Mouse (Mus musculus) cerebellum, adult 9-11 months (tissue): ENCODE results near the gene Ino80.

Source experiments
- DNase-seq: peaks from one replicate; pipeline ENCODE4 v3.0.0; 2022

Gene Ino80

GRCm38 (mm10) chr2:119350555-119351486 is 126.7 kb downstream of the Ino80 start, which contains the start of gene Chac1:
Gene Chac1 (plus strand): TSS chr2:119351229.
- peak; percentile 97 for DNase-seq

DNA sequence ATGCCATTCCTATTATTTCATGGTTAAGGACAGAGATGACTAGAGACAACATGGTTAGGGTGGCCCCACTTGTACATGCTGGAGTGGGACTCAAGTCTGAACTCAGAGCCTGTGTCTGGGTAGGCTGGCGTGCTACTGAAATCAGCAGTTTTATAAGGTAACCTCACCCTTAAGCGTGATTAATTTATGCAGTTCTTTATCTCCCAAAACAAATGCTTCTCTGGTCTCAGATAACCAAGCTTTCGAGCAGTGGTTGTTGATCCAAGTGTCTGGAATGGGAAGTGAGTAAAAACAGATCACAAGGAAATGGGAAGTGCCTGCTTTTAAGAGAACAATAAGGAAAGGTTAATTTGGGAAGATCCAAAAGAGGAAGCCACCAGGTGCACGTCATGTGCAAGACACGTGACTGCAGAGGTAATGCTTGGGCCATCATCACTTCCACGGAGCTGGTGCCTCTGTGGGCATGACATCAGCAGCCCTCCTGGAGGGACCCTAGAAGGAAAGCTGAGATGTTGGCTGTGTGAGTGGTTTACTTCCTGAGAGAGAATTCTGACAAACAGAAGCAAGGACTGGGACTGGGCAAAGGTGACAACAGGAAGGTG is 132.8 kb downstream of the Ino80 start:
- DNase-seq: no peak

- DNase-seq: peak; percentile 89
Measured at GRCm38 (mm10) chr2:119337425-119338265, 139.8 kb downstream of the Ino80 start.

GRCm38 (mm10) chr2:119336470-119336869 is 141.0 kb downstream of the Ino80 start:
- no peak for DNase-seq

DNA sequence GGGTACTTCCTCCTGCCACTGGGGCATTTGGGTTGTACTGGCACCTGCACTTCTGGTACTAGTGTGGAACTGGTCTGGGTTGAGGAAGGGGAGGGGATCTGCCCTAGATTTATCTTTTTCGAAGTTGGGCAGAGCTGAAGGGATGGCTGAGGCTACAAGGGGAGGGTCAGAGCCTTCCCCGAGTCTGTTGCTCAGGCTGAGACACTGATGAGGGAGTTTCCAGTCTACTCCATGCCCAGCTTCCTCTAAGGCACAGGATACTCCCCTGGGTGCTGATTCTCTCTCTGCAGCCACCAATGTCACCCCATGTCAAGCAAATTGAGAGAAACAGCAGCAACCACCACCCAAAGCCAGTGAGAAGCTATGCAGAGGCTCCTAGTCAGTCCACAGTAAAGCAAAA is 141.5 kb downstream of the Ino80 start:
- no peak for DNase-seq

GRCm38 (mm10) chr2:119335535-119335934 is 142.0 kb downstream of the Ino80 start:
- no peak for DNase-seq

DNA sequence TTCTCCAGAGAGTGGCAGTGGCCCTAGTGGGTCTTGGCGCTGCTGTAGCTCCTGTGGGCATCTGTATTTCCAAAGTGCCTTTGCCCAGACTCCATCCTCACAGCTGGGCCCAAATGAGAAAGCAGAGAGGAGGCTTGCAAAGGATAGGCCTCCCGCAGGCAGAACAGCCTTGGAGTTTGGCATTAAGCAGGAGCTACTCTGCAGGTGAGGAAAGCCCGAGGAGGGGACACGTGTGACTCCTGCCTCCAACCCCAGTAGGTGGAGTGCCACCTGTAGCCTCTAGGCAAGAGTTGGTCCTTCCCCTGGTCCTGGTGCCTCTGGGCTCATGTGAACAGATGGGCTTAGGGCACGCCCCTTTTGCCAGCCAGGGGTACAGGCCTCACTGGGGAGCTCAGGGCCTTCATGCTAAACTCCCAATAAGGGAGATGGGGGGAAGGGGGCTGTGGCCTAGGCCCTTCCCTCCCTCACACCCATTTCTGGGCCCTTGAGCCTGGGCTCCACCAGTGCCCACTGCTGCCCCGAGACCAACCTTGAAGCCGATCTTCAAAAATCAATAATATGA is 142.4 kb downstream of the Ino80 start:
- DNase-seq: no peak

GRCm38 (mm10) chr2:119334135-119334534 is 143.4 kb downstream of the Ino80 start:
- DNase-seq: no peak

DNA sequence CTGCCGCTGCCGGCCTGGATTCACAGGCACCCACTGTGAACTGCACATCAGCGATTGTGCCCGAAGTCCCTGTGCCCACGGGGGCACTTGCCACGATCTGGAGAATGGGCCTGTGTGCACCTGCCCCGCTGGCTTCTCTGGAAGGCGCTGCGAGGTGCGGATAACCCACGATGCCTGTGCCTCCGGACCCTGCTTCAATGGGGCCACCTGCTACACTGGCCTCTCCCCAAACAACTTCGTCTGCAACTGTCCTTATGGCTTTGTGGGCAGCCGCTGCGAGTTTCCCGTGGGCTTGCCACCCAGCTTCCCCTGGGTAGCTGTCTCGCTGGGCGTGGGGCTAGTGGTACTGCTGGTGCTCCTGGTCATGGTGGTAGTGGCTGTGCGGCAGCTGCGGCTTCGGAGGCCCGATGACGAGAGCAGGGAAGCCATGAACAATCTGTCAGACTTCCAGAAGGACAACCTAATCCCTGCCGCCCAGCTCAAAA is 145.3 kb downstream of the Ino80 start:
- no peak for DNase-seq

DNA sequence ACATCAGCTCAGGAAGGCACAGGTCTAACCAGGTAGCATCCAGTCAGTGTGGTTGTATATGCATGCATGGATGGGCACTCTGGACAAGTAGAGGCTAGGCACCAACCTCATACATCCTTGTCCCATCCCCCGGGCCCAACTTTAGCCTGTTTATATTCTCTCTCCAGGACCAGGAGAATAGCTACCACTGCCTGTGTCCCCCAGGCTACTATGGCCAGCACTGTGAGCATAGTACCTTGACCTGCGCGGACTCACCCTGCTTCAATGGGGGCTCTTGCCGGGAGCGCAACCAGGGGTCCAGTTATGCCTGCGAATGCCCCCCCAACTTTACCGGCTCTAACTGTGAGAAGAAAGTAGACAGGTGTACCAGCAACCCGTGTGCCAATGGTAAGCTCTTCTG is 146.7 kb downstream of the Ino80 start:
- DNase-seq: no peak

DNA sequence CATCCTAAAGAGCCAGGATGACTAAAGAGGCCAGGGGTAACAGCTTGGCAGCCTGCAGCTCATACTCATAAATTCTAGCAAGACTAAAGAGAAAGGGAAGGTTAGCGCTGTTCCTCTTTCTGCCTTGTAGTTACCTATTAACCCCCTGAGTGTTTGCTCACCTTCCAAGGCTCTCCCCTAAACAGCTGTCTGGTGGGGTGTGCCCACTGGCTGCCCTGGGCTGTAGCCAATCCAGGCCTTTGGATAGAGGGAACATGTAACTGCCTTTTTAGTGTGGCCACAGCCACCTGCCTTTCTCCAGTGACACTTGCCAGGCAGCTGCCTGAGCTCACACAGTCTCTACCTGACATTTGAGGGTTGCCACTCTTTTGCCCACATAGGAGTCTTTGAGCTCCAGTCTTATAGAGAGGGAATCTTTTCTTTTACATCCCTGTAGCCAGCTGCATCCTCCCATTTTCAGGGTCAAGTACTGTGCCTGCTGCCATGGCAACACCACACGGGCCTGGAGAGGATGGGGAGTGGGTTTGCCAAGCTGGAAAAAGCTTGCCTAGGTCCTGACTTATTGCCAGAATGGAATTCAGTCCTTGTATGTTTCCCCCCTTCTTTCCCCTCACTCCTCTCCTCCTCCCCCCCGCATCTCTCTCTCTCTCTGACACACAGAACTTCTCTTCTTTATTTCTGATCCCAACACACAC is 148.2 kb downstream of the Ino80 start:
- DNase-seq: no peak

- no peak for DNase-seq
Measured at GRCm38 (mm10) chr2:119328546-119328945, 148.9 kb downstream of the Ino80 start.

DNA sequence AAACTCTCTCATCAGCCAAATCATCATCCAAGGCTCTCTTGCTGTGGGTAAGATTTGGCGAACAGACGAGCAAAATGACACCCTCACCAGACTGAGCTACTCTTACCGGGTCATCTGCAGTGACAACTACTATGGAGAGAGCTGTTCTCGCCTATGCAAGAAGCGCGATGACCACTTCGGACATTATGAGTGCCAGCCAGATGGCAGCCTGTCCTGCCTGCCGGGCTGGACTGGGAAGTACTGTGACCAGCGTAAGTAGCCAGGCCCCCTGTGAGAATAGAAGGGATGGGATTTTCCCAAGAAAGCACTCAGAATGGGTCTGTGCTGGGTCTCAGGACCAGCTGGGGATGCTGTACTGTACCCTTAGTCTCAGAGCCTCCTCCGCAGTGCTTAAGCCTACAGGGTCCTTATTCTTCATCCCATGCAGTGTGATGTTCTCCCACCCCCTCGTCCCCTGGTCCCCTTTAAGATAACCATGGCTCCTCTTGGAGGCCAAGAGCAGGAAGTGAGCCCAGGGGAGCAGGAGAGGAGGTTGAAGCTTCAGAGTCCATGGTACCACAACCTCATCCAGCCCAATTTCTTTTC is 149.5 kb downstream of the Ino80 start:
- DNase-seq: no peak

DNA sequence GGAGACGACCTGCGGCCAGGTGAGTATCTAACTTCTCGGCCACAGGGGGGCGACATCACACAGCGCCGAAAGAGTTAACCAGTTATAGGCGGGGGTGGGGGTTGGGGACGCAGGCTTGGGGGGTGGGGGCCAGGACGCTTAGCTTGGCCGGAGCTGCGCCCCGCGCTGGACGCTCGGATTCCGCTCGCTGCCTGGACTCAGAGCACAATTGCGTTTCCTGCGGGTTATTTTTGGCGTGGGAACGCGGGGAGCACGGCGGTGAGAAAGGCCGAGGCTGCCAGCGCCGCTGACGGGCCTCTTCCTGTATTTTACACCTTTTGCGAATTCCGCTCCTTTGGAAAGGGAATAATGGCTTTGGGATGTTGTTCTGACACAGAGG is 150.4 kb downstream of the Ino80 start:
- DNase-seq: peak; percentile 67

GRCm38 (mm10) chr2:119326161-119327101 is 151.1 kb downstream of the Ino80 start:
- no peak for DNase-seq

- no peak for DNase-seq
Measured at GRCm38 (mm10) chr2:119325568-119326143, 151.8 kb downstream of the Ino80 start, which contains the start of gene Dll4. Gene Dll4 (plus strand): TSS chr2:119325784.

- DNase-seq: no peak
Measured at GRCm38 (mm10) chr2:119324576-119325318, 152.7 kb downstream of the Ino80 start.

- DNase-seq: no peak
Measured at GRCm38 (mm10) chr2:119323866-119324575, 153.5 kb downstream of the Ino80 start.
